Mouse (Mus musculus): ENCODE measurements around the gene Hist1h1t. TPM values are rescaled to one million over a fixed set of nuclear protein-coding genes. Genes with fewer than 3 reads are reported as not detected.

The Hist1h1t gene
- polyA plus RNA-seq, 1 experiment: not detected

DNA sequence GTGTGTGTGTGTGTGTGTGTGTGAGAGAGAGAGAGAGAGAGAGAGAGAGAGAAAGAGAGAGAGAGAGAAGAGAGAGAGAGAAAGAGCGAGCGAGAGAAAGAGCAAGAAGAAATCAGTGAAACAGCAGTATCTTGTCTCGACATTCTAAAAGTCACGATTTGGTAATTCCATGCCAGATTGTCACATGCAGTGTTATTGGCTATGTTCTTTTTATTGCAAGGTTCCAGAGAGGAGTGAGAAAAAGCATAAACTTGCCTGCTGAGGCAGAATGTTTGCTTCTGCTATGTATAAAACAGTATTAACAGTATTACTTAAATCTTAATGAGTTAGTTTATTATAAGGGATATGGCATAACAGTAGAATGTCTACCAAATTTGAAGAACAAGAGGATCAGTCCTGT, 9.6 kb upstream of the Hist1h1t start:
- H3K27ac ChIP-seq (ENCODE audit: insufficient read depth, low read length): peak overlapping the region; percentile 19; the same call in 1 of the 2 replicates

DNA sequence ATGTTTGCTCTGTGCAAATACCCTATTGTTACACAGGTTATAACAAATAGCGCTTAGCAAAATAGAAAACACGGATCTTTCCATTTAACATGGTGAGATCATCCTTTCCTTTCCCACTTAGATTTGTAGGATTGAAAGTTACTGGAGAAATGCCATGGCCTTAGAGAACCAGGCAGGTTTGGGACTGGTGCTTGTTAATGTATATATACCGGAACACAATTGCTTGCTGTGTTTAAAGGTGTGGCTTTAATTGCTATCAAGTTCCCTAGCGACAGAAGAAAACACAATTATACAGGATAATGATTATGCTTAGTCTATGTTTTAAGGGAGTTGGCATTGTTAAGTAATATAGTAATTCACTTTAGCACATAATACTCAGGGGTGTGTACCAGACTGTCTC, 8.4 kb upstream of the Hist1h1t start:
- Histone ChIP-seq H3K27ac (ENCODE audit: insufficient read depth, low read length) (no peak overlapping the region), H3K4me1 (ENCODE audit: control insufficient read depth, insufficient read depth, low read length) (no peaks in the 10 kb centered on the region), H3K4me3 (ENCODE audit: insufficient read depth, low read length) (no peak overlapping the region)
- TF ChIP-seq POLR2A (IDR thresholded peaks at IDR 0.05; ENCODE audit: extremely low read depth, insufficient read depth, low read length): no peak
- TF ChIP-seq CTCF (IDR thresholded peaks at IDR 0.05; ENCODE audit: extremely low read depth, insufficient read depth, low read length): no peak

More for the DNA sequence above, 9.6 kb upstream of the Hist1h1t start:
- TF ChIP-seq CTCF (IDR thresholded peaks at IDR 0.05; ENCODE audit: extremely low read depth, insufficient read depth, low read length) (no peak), POLR2A (IDR thresholded peaks at IDR 0.05; ENCODE audit: extremely low read depth, insufficient read depth, low read length) (no peak)
- Histone ChIP-seq H3K4me1 (ENCODE audit: control insufficient read depth, insufficient read depth, low read length) (no peaks in the 10 kb centered on the region), H3K4me3 (ENCODE audit: insufficient read depth, low read length) (peak overlapping the region; percentile 57; the same call in 1 of the 2 replicates)

DNA sequence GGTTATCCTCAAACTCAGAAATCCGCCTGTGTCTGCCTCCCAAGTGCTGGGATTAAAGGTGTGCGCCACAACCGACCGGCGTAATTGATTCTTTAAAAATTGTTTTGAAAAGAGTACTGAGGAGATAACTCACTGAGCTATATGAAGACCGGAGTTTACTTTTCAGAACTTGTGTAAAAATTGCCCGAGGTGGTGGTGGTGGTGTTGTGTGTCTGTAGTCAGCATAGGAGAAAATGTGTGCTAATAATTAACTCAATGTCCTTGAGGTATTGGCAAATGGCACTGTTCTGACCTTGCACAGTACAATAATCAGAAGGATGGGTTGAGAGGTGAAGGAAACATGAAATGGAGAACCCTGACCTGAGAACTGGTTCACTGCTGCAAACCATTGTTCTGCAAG, 7.7 kb upstream of the Hist1h1t start:
- H3K4me1 ChIP-seq (ENCODE audit: control insufficient read depth, insufficient read depth, low read length): no peaks in the 10 kb centered on the region
- no peak for TF ChIP-seq POLR2A (IDR thresholded peaks at IDR 0.05; ENCODE audit: extremely low read depth, insufficient read depth, low read length)
- TF ChIP-seq CTCF (IDR thresholded peaks at IDR 0.05; ENCODE audit: extremely low read depth, insufficient read depth, low read length): no peak

DNA sequence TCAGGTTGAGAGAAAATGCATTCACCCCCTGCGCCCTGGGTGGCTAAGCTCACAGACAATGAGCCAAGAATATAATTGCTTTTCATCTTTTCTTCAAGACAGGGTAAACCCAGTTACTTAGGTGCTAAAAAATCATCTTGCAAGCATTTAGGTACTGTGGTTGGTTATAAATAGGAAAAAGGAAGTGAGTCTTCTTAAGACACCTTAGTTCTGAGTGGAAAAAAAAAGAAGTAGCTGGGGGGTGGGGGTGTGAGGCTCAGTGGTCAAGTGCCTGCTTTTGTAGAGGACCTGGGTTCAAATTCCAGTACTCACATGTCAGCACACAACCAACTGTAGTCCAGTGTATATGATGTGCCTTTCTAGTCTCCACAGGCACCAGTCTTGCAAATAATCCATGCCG, 6.7 kb upstream of the Hist1h1t start:
- Histone ChIP-seq H3K27ac (ENCODE audit: insufficient read depth, low read length) (no peak overlapping the region), H3K4me3 (ENCODE audit: insufficient read depth, low read length) (no peak overlapping the region), H3K4me1 (ENCODE audit: control insufficient read depth, insufficient read depth, low read length) (no peaks in the 10 kb centered on the region)
- TF ChIP-seq POLR2A (IDR thresholded peaks at IDR 0.05; ENCODE audit: extremely low read depth, insufficient read depth, low read length): no peak

More for the DNA sequence above, 7.7 kb upstream of the Hist1h1t start:
- Histone ChIP-seq H3K27ac (ENCODE audit: insufficient read depth, low read length) (no peak overlapping the region), H3K4me3 (ENCODE audit: insufficient read depth, low read length) (no peak overlapping the region)

DNA sequence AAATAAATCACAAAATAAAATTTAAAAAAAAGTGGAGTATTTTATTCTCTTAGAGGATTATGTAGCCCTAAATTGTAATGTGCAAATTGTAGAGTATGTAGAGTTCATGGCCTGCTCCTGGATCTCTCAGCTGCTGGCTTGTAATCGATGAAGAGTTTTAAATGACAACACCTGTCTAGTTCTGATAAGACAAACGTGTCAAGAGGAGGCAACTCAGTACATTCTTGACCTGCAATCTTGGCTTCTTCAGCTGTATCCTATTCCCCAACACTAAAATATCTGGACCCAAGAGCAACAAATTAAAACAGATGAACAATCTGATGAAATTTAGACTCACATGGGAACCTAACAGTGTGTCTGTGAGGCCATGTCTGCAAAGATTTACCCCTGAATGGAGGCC, 6.2 kb upstream of the Hist1h1t start:
- no peak overlapping the region for H3K4me3 ChIP-seq (ENCODE audit: insufficient read depth, low read length)
- TF ChIP-seq CTCF (IDR thresholded peaks at IDR 0.05; ENCODE audit: extremely low read depth, insufficient read depth, low read length) (no peak), POLR2A (IDR thresholded peaks at IDR 0.05; ENCODE audit: extremely low read depth, insufficient read depth, low read length) (no peak)
- H3K27ac ChIP-seq (ENCODE audit: insufficient read depth, low read length): no peak overlapping the region
- H3K4me1 ChIP-seq (ENCODE audit: control insufficient read depth, insufficient read depth, low read length): no peaks in the 10 kb centered on the region

DNA sequence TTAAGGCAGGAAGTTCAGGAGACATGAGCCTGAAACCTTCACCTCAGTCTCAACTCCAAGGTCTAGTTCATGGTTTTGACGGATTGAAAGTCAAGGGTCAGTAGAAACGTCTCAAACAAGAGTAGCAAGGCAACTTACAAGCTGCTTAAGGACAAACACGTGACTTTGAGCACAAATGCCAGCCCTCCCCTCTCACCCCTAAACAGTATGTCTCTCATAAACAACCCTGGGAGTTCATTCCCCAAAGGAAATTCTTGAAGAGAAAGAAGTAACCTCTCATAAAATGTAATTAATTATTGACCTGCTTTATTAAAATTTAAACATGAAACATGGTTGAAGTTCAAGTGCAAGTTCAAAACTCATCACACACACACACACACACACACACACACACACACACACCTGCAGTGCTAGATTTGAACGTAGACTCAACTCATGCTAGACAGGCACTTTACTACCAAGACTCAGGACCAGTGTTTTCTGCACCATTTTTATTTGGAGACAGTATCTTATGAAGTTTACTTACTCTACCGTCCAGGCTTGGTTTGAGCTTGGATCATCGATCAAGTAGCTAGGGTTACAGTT, 1.7 kb upstream of the Hist1h1t start:
- Histone ChIP-seq H3K27ac (ENCODE audit: insufficient read depth, low read length) (no peak overlapping the region), H3K4me3 (ENCODE audit: insufficient read depth, low read length) (no peak overlapping the region), H3K4me1 (ENCODE audit: control insufficient read depth, insufficient read depth, low read length) (no peaks in the 10 kb centered on the region)
- TF ChIP-seq CTCF (IDR thresholded peaks at IDR 0.05; ENCODE audit: extremely low read depth, insufficient read depth, low read length) (no peak), POLR2A (IDR thresholded peaks at IDR 0.05; ENCODE audit: extremely low read depth, insufficient read depth, low read length) (no peak)

DNA sequence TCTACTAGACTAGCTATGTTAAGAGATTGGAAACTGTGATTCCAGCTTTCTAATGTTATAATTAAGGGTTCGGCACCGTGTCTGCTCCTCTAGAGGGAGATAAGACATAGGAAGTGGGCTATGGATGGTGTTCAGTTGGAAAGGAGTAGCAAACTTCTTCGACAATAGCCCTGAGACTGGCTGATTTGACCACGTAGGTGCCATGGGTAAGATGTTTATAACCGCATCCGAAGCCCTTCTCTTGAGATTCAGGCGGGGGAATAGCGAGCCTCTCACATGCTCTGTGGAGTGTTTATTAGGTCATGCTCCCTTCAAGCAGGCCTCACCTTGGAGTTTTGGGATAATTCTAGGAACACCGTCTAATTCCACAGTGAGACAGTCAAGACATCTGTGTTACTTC, 658 bp upstream of the Hist1h1t start:
- Histone ChIP-seq H3K4me3 (ENCODE audit: insufficient read depth, low read length) (no peak overlapping the region), H3K27ac (ENCODE audit: insufficient read depth, low read length) (no peak overlapping the region), H3K4me1 (ENCODE audit: control insufficient read depth, insufficient read depth, low read length) (no peaks in the 10 kb centered on the region)
- TF ChIP-seq POLR2A (IDR thresholded peaks at IDR 0.05; ENCODE audit: extremely low read depth, insufficient read depth, low read length): no peak
- no peak for TF ChIP-seq CTCF (IDR thresholded peaks at IDR 0.05; ENCODE audit: extremely low read depth, insufficient read depth, low read length)

DNA sequence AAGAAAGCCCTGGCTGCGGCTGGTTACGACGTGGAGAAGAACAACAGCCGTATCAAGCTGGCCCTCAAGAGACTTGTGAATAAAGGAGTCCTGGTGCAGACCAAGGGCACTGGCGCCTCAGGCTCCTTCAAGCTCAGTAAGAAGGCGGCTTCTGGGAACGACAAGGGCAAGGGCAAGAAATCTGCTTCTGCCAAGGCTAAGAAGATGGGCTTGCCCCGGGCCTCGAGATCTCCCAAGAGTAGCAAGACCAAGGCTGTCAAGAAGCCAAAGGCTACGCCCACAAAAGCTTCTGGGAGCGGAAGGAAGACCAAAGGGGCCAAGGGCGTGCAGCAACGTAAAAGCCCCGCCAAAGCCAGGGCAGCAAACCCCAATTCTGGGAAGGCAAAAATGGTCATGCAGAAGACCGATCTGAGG, 454 bp downstream of the Hist1h1t start:
- Histone ChIP-seq H3K4me1 (ENCODE audit: control insufficient read depth, insufficient read depth, low read length) (no peaks in the 10 kb centered on the region), H3K4me3 (ENCODE audit: insufficient read depth, low read length) (no peak overlapping the region)
- TF ChIP-seq POLR2A (IDR thresholded peaks at IDR 0.05; ENCODE audit: extremely low read depth, insufficient read depth, low read length) (no peak), CTCF (IDR thresholded peaks at IDR 0.05; ENCODE audit: extremely low read depth, insufficient read depth, low read length) (no peak)

DNA sequence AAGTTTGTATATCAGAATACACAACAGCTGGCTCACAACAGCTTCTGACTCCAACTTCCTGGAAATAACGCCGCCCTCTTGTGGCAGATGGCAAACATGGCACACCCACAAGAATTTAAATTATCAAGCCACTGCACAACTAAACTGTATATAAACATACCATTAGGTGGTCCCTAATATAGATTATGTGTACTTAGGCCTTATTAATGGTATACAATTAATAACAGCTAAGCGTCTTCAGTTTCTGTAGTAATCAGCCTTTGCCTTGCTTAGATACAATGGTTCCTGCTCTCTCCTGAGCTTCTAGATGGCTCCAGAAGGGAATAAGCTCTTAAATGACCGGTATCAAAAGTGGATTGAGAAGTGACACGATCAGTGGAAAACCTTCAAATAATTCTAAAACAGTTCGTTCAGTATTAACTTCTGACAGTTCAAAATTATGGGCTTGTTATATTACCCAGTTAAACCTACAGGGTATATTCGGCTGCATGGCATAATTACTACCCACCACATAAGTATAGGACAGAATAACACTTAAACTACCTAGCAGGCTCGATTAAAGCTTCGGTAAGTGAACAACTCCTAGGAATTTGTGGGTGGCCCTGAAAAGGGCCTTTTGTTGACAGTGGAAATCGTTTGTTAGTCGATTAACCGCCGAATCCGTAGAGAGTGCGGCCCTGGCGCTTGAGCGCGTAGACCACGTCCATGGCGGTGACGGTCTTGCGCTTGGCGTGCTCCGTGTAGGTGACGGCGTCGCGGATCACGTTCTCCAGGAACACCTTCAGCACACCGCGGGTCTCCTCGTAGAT, 2.1 kb downstream of the Hist1h1t start:
- Histone ChIP-seq H3K4me1 (ENCODE audit: control insufficient read depth, insufficient read depth, low read length) (no peaks in the 10 kb centered on the region), H3K27ac (ENCODE audit: insufficient read depth, low read length) (0 out of 2 replicates have a peak overlapping the region, but pooled peaks have one; percentile 29), H3K4me3 (ENCODE audit: insufficient read depth, low read length) (peak overlapping the region; percentile 46)
- no peak for TF ChIP-seq POLR2A (IDR thresholded peaks at IDR 0.05; ENCODE audit: extremely low read depth, insufficient read depth, low read length)
- peak; percentile 60 for TF ChIP-seq CTCF (IDR thresholded peaks at IDR 0.05; ENCODE audit: extremely low read depth, insufficient read depth, low read length)

More for the DNA sequence above, 454 bp downstream of the Hist1h1t start:
- no peak overlapping the region for H3K27ac ChIP-seq (ENCODE audit: insufficient read depth, low read length)

DNA sequence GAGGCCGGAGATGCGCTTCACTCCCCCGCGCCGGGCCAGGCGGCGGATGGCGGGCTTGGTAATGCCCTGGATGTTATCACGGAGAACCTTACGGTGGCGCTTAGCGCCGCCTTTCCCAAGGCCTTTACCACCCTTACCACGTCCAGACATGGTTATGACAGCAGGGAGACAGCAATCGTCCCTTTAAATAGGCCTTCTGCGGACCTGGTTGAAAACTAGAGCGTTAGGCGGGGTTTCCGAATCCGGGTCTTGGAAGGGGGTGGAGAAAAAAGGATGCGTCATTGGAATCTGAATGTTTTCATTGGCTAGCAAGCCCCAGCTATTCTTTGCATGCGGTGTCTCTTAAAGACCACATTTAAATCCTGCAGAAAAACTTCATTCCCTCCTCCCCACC, 2.7 kb downstream of the Hist1h1t start, which contains the start of gene Hist1h4c:
Gene Hist1h4c, minus strand, starts transcription at position 155 of the 394 bp plus-strand sequence.
- TF ChIP-seq POLR2A (IDR thresholded peaks at IDR 0.05; ENCODE audit: extremely low read depth, insufficient read depth, low read length) (peak; percentile 100), CTCF (IDR thresholded peaks at IDR 0.05; ENCODE audit: extremely low read depth, insufficient read depth, low read length) (no peak)
- H3K27ac ChIP-seq (ENCODE audit: insufficient read depth, low read length): 0 out of 2 replicates have a peak within 1 kb of the TSS, but pooled peaks have one; percentile 29
- H3K4me1 ChIP-seq (ENCODE audit: control insufficient read depth, insufficient read depth, low read length): no peaks in the 10 kb centered on the region
- peak within 1 kb of the TSS; percentile 46 for H3K4me3 ChIP-seq (ENCODE audit: insufficient read depth, low read length)

All from cortical plate, adult 2 months (tissue).